Mouse (Mus musculus) cerebellum, adult 2 months (tissue): ENCODE measurements around the gene Cntnap2.

ENCODE experiments used
- CTCF ChIP-seq: fragments of 200-500 bp; IDR thresholded peaks from 2 replicates; pipeline ENCODE4 v1.5.1; 2011; ENCODE audit warnings: low read depth, mild to moderate bottlenecking, control low read depth, low read length, moderate library complexity, borderline replicate concordance; ENCODE audit not compliant: insufficient read depth
- POLR2A ChIP-seq: fragments of 200-500 bp; IDR thresholded peaks from 2 replicates; pipeline ENCODE4 v1.6.1; 2011; ENCODE audit warnings: low read length, control low read depth, borderline replicate concordance; ENCODE audit not compliant: insufficient read depth

DNA sequence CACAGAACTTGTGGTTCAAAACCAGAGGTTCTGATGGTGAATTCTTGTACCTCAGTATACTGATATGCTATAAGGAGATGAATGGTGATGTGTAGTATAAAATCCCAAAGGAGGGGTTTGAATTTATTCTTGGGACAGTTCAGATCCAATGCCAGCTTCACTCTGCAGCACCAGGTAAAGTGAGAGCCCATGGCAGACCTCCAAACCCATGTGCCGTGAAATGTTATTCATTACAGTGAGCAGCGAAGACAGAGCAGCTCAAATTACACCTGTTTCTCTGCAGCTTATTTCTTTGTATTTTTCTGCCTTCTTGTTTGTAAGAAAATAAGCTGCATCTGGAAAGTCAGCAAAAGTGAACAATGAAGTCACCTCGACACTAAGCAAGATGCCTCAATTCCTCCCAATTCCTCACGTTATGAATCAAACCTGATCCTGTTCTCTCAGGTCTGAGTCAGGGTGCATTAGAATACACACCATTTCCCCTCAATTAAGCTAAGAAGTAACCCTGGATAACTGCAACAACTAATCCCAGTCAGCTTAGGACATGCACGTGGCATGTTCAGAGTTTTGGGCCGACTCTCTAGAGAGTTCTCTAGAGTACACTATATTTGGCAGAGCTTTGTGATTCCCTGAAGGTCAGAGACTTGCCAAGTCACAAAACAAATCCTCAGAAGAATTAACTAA lies 915.5 kb downstream of the Cntnap2 start:
- no peak for TF ChIP-seq CTCF
- no peak for TF ChIP-seq POLR2A
